Mouse (Mus musculus) right cerebral cortex, postnatal 10 days (tissue): Measurements from ENCODE around the gene Daxx.
A peak's percentile ranks its signal among the peaks of the same experiment; 100 is the strongest.
"Not testable (repeated sequence)": the region's sequence is repeated elsewhere in the genome, so short reads cannot be mapped to it uniquely, and the experiment has no call there.

Experiments
- DNase-seq, 2 experiments: peaks; one replicate each; pipeline ENCODE4 v3.0.0; 2021; ENCODE audit warnings: low spot score in 2 of 2

The Daxx gene

GRCm38 (mm10) chr17:33902491-33902890 is 6.7 kb upstream of the Daxx start:
- no peak for DNase-seq

GRCm38 (mm10) chr17:33903911-33904651 is 5.1 kb upstream of the Daxx start:
- not testable (repeated sequence) for DNase-seq

DNA sequence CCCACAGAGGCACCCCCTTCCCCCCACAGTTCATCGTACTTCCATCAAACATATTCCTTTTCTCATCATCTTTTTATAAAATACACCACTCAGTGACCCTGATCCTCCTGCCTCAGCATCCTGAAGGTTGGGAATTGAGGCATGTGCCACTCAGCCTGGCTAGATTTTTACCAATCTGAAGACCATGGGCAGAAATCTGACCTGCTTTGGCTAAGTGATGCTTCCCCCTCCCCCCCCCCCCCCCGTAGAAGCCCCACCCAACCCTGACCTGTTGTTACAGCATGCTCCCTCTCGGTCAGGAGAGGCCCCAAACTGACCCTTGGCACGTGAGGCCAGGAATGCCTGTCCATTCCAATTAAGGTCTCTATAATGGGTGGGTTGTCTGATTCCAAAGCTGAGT is 4.4 kb upstream of the Daxx start, which contains the start of gene Platr17:
TSS of gene Platr17 (plus strand) at position 301 of the 400 bp plus-strand sequence.
- DNase-seq, result not testable (repeated sequence)

DNA sequence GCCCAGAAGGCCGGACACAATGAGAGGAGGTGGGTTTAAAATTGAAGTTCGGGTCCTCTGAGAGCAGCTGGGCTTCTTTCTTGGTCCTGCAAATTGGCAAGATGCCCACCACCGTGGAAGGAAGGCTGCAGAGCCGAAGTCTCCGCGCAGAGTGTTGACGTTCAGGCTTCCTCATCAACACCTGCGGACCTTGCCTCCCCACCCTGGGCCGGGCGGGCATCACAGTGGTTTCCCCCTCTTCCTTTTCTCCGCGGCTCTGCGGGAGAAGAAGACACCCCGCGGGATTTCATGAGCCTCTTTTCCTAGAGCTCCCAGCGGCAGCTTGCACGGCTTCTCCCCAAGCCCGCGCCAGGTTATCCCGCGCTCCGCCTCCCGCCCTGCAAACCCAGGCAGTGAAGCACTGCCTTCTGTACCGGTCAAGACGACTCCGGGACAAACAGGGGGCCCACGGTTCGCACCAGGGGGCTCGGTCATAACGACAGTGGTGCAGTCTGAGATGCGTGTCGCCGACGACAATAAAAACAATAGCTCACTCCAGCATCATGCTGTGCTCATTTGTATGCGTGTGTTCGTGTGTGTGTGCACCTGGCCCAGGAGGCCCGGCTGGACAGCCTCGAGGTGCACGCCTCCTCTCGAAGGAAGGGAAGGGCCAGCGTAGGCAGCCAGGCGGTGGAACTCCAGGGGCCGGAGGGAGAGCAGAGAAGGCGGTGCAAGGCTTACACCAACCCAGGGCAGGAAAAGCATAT is 710 bp upstream of the Daxx start:
- peak; percentile 82 to 89 for DNase-seq

DNA sequence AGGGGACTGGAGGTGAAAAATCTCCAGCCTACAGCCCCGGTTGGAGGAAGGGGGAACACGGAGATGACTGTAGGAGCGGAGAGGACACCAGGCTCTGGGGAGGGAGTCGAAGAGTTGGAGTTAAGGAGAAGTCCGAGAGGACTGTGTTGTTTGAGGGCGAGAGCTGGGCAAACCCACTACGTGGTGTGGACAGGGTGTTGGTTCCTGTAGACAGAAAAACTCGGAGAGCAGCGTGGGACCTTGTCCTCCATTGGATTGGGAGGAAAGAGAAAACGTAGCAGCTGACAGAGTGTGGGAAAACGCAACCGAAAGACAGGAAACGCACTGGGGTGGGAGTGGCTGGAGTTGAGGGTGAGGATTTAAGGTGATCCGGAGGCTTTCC is 646 bp downstream of the Daxx start:
- peak; percentile 50 to 72 for DNase-seq

DNA sequence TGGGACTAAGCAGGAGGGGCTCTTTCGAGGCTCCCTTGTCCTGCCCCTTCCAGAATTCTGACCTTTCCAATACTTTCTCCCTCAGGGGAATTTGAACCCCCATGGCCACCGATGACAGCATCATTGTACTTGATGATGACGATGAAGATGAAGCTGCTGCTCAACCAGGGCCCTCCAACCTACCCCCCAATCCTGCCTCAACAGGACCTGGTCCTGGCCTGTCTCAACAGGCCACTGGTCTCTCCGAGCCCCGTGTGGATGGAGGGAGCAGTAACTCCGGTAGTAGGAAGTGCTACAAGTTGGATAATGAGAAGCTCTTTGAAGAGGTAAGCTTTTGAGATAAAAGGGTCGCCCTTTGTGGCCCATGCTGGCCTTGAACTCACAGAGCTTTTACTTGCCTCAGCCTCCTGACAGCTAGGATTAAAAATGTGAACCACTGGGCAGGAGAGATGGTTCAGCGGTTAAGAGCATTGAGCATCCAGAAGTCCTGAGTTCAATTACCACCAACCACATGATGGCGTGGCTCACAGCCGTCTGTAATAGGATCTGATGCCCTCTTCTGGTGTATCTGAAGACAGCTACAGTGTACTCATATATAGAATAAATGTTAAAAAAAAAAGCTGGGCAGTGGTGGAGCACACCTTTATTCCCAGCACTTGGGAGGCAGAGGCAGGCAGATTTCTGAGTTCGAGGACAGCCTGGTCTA is 1.3 kb downstream of the Daxx start:
- DNase-seq, result peak in 1 of 2 experiments; percentile 20

DNA sequence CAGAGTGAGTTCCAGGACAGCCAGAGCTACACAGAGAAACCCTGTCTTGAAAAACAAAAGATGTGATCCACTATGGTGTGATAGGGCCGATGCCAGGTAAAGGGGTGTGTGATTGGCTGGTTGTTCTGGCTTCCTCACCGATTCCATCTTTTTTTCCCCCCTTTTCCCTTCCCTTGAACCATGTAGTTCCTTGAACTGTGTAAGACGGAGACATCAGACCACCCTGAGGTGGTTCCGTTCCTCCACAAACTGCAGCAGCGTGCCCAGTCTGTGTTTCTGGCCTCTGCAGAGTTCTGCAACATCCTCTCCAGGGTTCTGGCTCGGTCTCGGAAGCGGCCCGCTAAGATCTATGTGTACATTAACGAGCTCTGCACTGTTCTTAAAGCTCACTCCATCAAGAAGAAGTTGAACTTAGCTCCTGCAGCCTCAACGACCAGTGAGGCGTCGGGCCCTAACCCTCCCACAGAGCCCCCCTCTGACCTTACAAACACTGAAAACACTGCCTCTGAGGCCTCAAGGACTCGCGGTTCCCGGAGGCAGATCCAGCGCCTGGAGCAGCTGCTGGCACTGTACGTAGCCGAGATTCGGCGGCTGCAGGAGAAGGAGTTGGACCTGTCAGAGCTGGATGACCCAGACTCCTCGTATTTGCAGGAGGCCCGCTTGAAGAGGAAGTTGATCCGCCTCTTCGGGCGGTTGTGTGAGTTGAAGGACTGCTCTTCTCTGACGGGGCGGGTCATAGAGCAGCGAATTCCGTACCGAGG is 2.0 kb downstream of the Daxx start:
- peak; percentile 25 to 48 for DNase-seq

DNA sequence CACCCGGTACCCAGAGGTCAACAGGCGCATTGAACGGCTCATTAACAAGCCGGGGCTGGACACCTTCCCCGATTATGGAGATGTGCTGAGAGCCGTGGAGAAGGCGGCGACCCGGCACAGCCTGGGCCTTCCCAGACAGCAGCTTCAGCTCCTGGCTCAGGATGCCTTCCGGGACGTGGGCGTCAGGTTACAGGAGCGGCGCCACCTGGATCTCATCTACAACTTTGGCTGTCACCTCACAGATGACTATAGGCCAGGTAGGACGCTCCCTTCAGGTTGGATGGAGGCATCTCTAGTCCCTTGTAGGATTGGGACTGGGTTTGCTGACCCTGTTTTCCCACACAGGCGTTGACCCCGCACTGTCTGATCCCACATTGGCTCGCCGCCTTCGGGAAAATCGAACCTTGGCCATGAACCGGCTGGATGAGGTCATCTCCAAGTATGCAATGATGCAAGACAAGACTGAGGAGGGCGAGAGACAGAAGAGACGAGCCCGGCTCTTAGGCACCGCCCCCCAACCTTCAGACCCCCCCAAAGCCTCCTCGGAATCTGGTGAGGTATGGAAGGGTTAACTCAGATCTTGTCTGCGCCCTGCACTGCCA is 2.7 kb downstream of the Daxx start:
- DNase-seq, result peak in 1 of 2 experiments; percentile 50

DNA sequence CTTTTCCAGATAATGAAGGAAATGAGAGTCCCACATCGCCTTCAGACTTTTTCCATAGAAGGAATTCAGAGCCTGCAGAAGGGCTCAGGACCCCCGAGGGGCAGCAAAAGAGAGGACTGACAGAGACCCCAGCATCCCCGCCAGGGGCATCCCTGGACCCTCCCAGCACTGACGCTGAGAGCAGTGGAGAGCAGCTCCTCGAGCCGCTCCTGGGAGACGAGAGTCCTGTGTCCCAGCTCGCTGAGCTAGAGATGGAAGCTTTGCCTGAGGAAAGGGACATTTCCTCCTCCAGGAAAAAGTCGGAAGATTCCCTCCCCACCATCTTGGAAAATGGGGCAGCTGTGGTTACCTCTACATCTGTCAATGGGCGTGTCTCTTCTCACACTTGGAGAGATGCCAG is 4.0 kb downstream of the Daxx start:
- peak in 1 of 2 experiments; percentile 24 for DNase-seq

GRCm38 (mm10) chr17:33913905-33914304 is 4.7 kb downstream of the Daxx start:
- DNase-seq, result peak in 1 of 2 experiments; percentile 30

DNA sequence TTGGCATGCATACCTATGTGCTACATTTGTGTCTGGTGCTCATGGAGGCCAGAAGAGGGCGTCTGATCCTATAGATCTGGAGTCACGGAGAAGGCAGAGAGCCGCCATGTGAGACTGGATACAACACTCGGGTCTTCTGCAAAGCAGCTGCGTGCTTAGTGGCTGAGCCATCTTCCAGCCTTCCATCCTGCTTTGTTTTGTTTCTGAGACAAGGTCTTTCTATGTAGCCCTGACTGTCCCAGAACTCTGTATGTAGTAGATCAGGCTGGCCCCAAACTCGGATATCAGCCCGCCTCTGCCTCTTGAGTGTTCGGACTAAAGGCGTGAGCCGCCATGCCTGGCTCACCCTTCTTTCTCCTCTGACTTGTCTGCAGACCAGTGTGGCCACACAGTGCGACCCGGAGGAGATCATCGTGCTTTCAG is 5.8 kb downstream of the Daxx start:
- peak in 1 of 2 experiments; percentile 51 for DNase-seq

DNA sequence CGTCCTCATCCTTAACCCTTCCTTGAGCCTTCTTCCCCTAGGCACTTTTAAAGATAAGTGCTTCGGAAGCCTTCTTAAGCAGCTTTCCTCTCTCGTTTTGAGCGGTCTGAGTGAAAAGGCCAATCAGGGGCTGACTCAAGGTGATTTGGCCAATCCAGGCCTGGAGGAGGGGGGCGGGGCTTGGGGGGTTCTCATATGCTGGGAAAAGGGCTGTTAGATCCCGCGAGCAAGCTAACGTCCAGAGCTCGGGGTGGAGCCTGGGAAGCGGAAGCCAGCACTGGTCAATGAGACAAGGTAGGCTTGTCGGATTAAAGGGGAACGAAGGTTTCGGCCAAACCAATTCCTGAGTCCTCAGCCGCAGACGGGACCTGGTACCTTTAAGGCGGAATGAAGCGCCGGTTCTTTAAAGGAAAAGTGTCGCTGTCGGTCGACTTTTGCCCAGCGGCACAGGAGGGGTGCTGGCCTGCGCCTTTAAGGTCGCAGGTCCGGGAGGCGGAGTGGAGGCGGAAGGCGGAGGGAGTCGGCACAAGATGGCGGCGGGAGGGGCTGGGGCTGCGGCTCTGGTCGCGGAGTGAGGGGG is 6.5 kb downstream of the Daxx start, which contains the start of the genes Tapbp and Zbtb22:
TSS of gene Tapbp (plus strand) at position 229 of the 580 bp plus-strand sequence.
TSS of gene Zbtb22 (plus strand) at position 234 of the 580 bp plus-strand sequence.
- peak; percentile 97 to 98 for DNase-seq

- DNase-seq, result peak in 1 of 2 experiments; percentile 67
Measured at GRCm38 (mm10) chr17:33916294-33916693, 7.1 kb downstream of the Daxx start.

- DNase-seq, result peak in 1 of 2 experiments; percentile 60
Measured at GRCm38 (mm10) chr17:33916847-33917655, 7.8 kb downstream of the Daxx start.

DNA sequence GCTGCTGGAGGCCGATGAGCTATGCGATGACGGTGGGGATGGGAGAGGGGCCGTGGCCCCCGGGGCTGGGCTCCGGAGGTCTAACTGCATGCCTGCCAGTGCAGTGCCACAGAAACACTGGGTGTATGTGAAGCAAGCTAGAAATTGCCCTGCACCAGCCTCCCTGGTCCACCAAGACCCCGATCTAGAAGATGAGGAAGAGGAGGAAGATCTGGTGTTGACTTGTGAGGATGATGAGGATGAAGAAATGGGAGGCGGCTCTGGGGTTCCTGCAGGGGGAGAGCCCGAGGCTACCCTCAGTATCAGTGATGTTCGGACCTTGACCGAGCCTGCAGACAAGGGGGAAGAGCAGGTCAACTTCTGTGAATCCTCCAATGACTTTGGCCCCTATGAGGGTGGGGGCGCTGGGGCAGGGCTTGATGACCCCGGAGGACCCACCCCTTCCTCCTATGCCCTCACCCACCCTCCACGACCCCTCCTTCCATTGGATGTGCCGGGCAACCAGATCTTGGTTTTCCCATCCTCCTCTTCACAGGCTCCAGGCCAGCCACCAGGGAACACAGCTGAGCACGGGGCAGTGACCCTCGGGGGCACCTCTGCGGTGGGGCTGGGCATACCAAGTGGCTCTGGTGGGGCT is 8.6 kb downstream of the Daxx start:
- peak in 1 of 2 experiments; percentile 43 for DNase-seq

GRCm38 (mm10) chr17:33918293-33919203 is 9.3 kb downstream of the Daxx start:
- peak; percentile 33 to 46 for DNase-seq

DNA sequence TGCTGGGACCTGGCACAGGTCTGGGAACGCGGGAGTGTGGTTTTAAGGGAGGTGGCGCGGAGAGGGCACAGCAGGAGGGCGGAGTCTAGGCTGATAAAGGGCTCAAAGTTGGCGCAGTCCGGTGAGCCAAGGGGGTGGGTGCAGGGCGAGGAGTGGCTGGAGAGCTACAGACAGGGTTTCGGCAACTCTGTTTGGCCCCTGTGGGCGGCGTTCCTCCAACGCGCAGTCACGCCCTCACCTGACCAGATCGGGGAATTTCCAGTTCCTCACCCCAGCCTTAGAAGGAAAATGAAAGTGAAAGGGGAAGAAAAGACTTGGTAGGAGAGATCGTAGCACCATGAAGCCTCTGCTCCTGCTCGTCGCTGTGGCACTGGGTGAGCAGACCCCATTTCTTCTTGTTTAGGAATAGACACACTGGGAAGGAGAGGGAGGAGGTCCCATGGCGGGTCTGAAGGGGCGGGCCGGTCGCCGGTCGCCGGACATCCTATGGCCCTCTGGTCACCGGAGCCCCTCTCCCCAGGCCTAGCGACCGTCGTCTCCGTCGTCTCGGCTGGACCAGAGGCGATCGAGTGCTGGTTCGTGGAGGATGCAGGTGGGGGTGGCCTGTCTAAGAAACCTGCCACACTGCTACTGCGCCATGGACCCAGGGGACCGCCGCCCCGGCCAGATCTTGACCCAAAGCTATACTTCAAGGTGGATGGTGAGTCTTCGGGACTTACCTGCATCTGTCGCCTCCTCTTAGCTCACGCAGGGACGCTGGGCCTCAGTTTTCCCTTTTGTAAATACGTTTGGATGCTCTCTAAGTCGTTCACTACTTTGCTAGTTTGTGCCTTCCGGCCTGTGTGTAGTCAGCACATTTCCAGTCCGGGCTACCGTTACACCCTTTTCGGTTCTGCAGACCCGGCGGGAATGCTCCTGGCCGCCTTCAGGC is 10.4 kb downstream of the Daxx start:
- peak; percentile 59 to 65 for DNase-seq
